Mouse (Mus musculus): ENCODE results near the gene Stat3.

Gene Stat3

GRCm38 (mm10) chr11:100964180-100964579 lies 24.8 kb upstream of the Stat3 start:
- DNase-seq (ENCODE audit: low read depth, low spot score) = no peak

- no peak for DNase-seq (ENCODE audit: low read depth, low spot score)
These were observed 24.3 kb upstream of the Stat3 start for GRCm38 (mm10) chr11:100963647-100964046.

GRCm38 (mm10) chr11:100962371-100962911 lies 23.1 kb upstream of the Stat3 start:
- DNase-seq (ENCODE audit: low read depth, low spot score) = peak; percentile 29

DNA sequence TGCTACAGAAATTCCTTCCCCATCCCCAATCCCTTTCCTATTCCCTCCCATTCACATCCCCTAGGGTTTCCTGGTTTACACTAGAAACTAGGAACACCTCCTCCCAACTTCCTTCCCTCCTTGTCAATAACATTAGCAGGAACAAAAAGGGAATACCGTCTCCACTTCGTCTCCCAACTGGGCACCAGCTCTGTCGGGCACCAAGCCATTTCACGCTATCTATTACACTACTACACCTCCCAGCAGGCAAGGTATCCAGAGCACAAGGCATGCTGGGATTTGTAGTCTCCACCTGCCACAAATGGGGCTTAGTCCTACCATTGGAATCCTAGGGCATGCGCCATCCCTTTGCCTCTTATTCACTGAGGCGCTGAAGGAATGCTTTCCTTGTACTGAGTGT lies 21.2 kb upstream of the Stat3 start:
- DNase-seq (ENCODE audit: low read depth, low spot score) = peak; percentile 84

GRCm38 (mm10) chr11:100959826-100960225 lies 20.5 kb upstream of the Stat3 start:
- no peak for DNase-seq (ENCODE audit: low read depth, low spot score)

GRCm38 (mm10) chr11:100959464-100959810 lies 20.1 kb upstream of the Stat3 start:
- DNase-seq (ENCODE audit: low read depth, low spot score) = peak; percentile 84

- DNase-seq (ENCODE audit: low read depth, low spot score) = peak; percentile 55
These were observed 19.5 kb upstream of the Stat3 start for GRCm38 (mm10) chr11:100958613-100959463.

DNA sequence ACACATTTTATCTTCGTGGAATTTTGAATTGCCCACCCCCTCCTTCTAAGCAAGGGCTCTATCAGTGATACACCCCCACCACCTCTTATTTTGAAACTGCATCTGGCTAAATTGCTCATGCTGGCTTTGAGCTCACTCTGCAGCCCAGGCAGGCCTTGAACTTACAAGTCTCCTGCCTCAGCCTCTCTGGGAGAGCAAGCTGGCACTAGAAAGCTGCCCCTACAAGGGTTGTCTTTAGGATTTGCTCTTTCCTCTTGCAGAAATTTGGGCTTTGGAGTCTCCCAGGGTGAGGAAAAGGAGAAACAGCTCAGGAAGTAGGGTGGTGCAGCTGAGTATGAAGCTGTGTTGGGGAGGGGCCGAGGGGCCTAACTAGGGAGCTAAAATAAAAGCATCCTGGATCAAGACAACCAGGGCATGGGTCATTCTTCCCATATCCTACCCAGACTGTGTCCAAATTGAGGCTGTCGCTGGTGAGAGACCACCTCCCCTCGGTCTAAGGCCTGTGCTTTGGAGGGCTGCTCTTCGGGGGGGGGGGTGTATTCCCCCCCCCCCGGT lies 18.7 kb upstream of the Stat3 start:
- no peak for DNase-seq (ENCODE audit: low read depth, low spot score)

GRCm38 (mm10) chr11:100957244-100957643 lies 17.9 kb upstream of the Stat3 start:
- DNase-seq (ENCODE audit: low read depth, low spot score) = peak; percentile 93

GRCm38 (mm10) chr11:100949540-100949939 lies 10.2 kb upstream of the Stat3 start:
- no peak for DNase-seq (ENCODE audit: low read depth, low spot score)

GRCm38 (mm10) chr11:100948317-100948716 lies 9.0 kb upstream of the Stat3 start:
- DNase-seq (ENCODE audit: low read depth, low spot score) = no peak

GRCm38 (mm10) chr11:100947548-100947947 lies 8.2 kb upstream of the Stat3 start:
- peak; percentile 62 for DNase-seq (ENCODE audit: low read depth, low spot score)

- no peak for DNase-seq (ENCODE audit: low read depth, low spot score)
These were observed 7.5 kb upstream of the Stat3 start for GRCm38 (mm10) chr11:100946862-100947261.

DNA sequence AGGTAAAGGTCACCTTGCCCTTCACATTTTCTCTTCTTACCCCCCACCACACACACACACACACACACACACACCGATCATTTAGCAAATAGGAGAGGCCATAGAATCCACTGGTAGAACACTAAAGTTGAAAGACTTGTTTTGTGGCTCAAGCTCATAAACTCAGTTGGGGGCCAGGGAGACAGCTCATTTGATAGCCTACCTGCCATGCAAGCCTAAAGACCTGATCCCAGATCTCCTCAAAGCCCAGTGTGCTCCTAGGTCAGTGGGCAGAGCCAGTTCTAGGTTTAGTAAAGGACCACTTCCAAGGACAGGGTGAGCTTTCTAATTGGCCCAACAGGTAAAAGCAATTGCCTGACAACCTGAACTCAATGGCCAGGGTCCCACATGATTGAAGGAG lies 3.0 kb upstream of the Stat3 start:
- DNase-seq (ENCODE audit: low read depth, low spot score) = peak; percentile 30

- peak; percentile 60 for DNase-seq (ENCODE audit: low read depth, low spot score)
These were observed 429 bp downstream of the Stat3 start for GRCm38 (mm10) chr11:100938711-100939511.

GRCm38 (mm10) chr11:100938112-100938511 lies 1.2 kb downstream of the Stat3 start:
- no peak for DNase-seq (ENCODE audit: low read depth, low spot score)

- DNase-seq (ENCODE audit: low read depth, low spot score) = no peak
These were observed 2.0 kb downstream of the Stat3 start for GRCm38 (mm10) chr11:100937295-100937694.

DNA sequence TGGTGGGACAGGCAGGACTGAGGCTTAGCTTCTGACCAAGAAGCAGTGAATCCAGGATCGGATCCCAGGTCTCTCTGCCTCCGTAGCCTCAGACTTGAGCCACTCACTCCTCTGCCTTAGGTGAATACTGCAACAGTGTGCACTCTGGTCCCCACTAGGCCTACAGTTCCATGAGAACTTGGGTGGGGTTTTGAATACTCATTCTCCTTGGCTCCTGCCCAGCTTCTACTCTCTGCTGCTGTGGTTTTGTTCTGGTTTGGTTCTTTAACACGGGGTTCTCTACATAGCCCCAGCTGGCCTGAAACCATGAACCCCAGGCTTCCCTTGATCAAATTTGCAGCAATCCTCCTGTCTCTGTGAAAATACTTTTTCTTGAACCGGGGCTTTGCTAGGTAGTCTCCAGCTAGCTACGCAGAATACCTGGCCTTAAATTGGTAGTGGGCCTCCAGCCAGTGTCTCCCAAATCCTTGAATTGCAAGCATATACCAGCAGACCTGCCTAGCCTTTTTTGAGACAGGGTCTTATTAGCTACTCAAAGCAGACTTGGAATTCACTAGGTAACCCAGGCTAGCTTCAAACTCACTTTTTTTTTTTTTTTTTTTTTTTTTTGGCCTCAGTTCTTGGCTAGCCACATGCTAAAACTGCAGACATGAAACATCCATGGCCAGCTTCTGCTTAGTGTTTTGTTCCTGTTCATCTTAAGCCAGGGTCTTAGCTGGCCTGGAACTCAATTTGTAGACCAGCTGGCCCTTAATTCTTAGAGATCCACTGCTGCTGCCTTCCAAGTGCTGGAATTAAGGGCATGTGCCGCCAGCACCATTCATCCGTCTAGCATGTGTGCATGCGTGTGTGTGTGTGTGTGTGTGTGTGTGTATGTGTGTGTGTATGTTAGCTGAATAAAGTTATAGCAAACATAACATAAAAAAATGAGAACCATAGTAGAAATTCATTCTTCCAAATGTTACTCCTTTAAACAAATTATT lies 3.7 kb downstream of the Stat3 start:
- DNase-seq (ENCODE audit: low read depth, low spot score) = peak; percentile 42

- DNase-seq (ENCODE audit: low read depth, low spot score) = no peak
These were observed 8.0 kb downstream of the Stat3 start for GRCm38 (mm10) chr11:100931254-100931921.

DNA sequence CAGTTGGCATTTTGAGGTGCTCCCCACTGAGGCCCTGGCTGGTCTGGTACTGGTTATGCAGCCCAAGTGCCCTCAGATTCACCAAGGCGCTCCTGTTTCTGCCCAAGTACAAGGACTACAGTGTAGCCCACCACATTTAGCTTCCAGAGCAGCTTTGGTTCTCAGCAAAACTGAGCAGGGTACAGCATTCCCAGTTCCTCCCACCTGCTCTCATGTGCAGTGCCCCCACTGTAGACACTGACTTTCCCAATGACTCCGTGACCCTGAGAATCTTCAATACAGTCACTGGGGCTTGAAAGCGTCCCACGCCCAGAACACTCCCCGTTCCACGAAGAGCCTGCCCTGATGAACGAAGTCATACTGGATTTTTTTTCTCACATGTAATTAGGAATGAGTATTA lies 8.7 kb downstream of the Stat3 start:
- DNase-seq (ENCODE audit: low read depth, low spot score) = no peak

Data from ZHBTc4 (cell line).